Mouse (Mus musculus): ENCODE data around the gene Ccdc6. TPM values are rescaled to one million over a fixed set of nuclear protein-coding genes. Genes with fewer than 3 reads are reported as not detected.

The Ccdc6 gene
- polyA plus RNA-seq (2015; fragmentation: Nextera tagmentation; extraction: Ambion mirVana), result 23.5 and 24.1 TPM in 2 replicates

DNA sequence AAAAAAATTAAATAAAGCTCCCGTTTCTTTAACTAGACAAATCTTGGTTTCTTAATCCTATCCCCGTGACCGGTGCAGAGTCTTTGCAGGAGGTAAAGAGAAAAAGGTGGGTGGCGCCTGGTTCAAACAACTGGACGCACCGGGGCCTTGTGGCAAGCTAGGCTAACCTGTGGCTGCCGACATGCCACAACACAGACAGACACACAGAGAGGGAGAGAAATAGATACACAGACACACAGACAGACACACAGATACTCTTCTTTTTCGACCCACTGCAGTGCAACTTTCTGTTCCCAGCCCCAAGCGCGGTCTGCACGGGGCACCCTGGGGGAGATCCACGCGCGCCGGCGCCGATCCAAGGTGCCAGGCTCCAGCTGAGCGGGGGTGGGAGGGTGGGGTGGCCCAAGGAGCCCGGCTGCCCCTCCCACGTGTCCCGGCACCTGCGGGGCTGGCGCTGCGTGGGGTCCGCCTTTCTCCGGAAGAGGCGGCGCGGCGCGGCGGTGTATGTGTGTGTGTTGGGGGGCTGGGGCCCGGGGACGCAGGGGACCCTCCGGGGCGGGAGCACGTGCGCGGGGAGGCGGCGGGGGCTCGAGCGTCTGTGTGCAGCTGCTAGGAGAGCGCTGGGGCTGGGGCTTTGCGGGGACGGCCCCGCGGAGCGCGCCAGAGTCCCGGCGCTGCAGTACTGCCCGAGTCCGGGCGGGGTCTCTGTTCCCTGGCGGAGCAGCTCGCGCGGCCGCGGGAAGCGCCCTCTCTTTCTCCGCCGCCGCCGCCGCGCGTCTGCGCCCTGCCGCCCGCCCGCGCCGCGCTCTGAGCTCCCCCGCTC is at the start of gene Ccdc6:
TSS of gene Ccdc6 (plus strand) at position 756 of the 823 bp plus-strand sequence.
- H3K27ac ChIP-seq, result peak within 1 kb of the TSS; percentile 88
- no peaks in the 10 kb centered on the region for H3K9me3 ChIP-seq
- H3K4me3 ChIP-seq, result peak within 1 kb of the TSS; percentile 64
- no peaks in the 10 kb centered on the region for H3K36me3 ChIP-seq
- under 1% methylated on average over 52 of the region's 77 CpGs for WGBS
- peak within 1 kb of the TSS; percentile 81 for H3K9ac ChIP-seq
- peak; percentile 84 for ATAC-seq (ENCODE audit: low FRiP score)
- H3K27me3 ChIP-seq, result no peaks in the 10 kb centered on the region
- peaks cover 47% of the 10 kb centered on the region for H3K4me1 ChIP-seq (replicated peaks)
- peak within 1 kb of the TSS; percentile 67 for H3K4me2 ChIP-seq

DNA sequence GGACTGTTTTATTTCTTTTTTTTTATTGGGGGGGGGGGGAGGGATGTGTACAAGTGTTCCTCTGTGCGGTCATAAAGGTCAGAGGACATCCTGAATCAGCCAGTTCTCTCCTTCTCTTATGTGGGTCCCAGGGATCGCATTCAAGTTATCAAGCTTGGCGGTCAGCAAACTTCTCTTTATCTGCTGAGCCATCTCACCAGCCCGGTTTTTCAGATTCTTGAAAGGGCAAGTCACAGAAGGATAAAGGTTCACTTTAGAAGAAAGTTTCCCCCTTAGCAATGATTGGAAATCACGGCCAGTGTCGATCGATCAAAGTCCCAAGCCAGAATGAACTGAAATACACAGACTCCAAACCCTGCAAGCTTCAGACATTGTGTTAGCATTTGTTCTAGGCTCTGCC is 47.1 kb upstream of the Ccdc6 start:
- no peak for ATAC-seq (ENCODE audit: low FRiP score)
- 0 out of 2 replicates have a peak, but pooled peaks cover 6% of the 10 kb centered on the region for H3K9me3 ChIP-seq
- 92% methylated on average over 7 of the region's 7 CpGs for WGBS

DNA sequence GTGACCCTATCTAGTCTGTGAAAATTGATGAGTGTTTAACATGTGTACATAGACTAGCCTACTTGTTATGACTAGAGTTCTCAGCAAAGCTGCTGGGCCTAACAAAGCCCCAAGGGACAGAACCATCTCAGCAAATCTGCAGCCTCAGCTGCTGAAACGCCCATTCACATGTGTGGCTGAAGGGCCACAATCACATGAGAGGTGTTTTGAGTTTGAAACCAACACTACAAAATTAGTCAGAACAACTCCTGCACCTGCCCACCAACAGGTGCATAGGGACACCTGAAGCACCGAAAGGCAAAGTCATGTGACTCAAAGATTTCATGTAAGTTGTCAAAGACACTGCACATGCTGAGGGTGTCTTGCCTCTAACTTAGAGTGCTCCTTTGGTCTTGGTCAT is 41.6 kb upstream of the Ccdc6 start:
- ATAC-seq (ENCODE audit: low FRiP score), result no peak
- H3K36me3 ChIP-seq, result no peaks in the 10 kb centered on the region
- H3K27ac ChIP-seq, result no peak overlapping the region
- no peaks in the 10 kb centered on the region for H3K27me3 ChIP-seq
- H3K4me3 ChIP-seq, result no peak overlapping the region
- peaks cover 3% of the 10 kb centered on the region for H3K4me1 ChIP-seq (replicated peaks)
- 93% methylated on average over 2 of the region's 2 CpGs for WGBS
- 0 out of 2 replicates have a peak, but pooled peaks cover 6% of the 10 kb centered on the region for H3K9me3 ChIP-seq
- H3K4me2 ChIP-seq, result no peak overlapping the region
- H3K9ac ChIP-seq, result no peak overlapping the region

More for the DNA sequence above, 47.1 kb upstream of the Ccdc6 start:
- Histone ChIP-seq H3K36me3 (no peaks in the 10 kb centered on the region), H3K4me3 (no peak overlapping the region), H3K4me2 (no peak overlapping the region), H3K27me3 (no peaks in the 10 kb centered on the region), H3K9ac (no peak overlapping the region), H3K27ac (no peak overlapping the region), H3K4me1 (replicated peaks) (no peaks in the 10 kb centered on the region)

DNA sequence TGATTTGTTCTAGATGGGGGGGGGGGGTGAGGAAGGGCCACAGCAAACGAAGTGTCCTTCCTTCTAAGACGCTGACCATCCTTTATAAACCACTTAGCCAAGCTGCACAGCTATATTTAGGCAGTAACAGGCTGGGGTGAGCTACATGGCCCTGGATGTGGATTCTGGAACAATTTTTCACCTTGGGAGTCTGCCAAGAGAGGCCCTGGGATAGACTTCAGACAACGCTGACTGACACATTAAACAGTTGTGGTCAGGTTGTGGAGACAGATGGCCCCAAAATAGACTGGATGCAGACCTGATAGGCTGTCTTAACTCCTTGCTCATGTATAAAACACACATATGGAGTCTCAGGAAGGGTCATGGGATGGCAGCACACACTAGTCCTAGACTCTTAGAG is 39.9 kb upstream of the Ccdc6 start:
- H3K9ac ChIP-seq, result no peak overlapping the region
- H3K36me3 ChIP-seq, result no peaks in the 10 kb centered on the region
- no peak overlapping the region for H3K4me3 ChIP-seq
- peaks cover 4% of the 10 kb centered on the region for H3K4me1 ChIP-seq (replicated peaks)
- no peak overlapping the region for H3K4me2 ChIP-seq
- ATAC-seq (ENCODE audit: low FRiP score), result no peak
- H3K27ac ChIP-seq, result no peak overlapping the region
- H3K9me3 ChIP-seq, result 0 out of 2 replicates have a peak, but pooled peaks cover 6% of the 10 kb centered on the region
- 87% methylated on average over 3 of the region's 3 CpGs for WGBS
- no peaks in the 10 kb centered on the region for H3K27me3 ChIP-seq

DNA sequence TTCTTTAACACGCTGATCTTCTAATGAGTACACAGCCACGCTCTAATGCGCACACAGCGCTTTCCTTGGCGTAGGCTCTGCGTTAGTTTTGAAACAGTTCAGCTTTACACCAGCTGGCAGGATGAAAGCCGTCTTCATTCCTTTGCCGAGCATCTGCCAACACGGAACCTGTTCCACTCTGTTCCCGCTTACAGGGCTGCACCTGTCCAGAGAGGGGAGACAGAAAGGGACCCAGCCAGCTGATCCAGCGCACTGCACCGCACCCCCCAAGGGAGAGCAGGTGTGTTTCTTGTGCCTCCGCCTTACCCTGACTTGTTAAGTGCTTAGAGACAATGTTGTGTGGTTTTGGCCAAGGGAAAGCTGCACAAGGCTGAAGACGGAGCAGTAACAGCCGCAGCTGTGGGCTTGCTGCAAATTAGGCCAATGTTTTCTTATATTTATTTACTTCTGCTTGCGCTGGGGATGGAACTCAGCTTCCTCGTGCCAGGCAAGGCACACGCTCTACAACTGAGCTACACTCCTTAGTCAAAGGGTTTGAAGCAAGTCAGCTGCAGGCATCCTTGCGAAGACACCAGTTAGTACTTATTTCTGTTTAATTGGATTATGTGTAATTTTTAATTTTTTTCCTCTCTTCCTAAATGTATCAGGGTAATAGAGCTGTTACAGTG is 36.8 kb upstream of the Ccdc6 start:
- Histone ChIP-seq H3K9ac (no peak overlapping the region), H3K9me3 (no peaks in the 10 kb centered on the region), H3K4me1 (replicated peaks) (peaks cover 4% of the 10 kb centered on the region), H3K4me3 (no peak overlapping the region), H3K4me2 (no peak overlapping the region), H3K36me3 (no peaks in the 10 kb centered on the region), H3K27me3 (no peaks in the 10 kb centered on the region), H3K27ac (0 out of 2 replicates have a peak overlapping the region, but pooled peaks have one; percentile 8)
- ATAC-seq (ENCODE audit: low FRiP score), result 0 out of 2 replicates have a peak, but pooled peaks have one; percentile 24
- WGBS, result 74% methylated on average over 19 of the region's 19 CpGs

DNA sequence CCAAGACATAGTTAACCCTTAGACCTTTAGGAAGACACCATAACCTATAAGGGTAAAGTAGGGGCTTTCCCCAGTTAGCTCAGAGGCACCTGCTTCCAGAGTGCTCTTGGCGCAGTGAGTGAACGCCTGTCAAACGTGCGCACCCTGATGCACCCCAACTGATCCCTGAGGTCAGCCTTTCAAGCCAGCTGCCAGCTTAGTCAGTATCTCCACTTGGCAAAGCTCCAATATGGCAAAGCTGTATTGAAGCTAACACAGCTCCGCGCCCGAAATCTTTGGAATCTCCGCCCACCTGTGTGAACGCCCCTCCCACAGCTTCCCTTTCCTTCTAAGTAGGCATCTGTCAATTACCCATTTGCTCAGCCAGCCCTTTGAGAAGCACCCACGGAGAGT is 36.2 kb upstream of the Ccdc6 start:
- peaks cover 4% of the 10 kb centered on the region for H3K4me1 ChIP-seq (replicated peaks)
- H3K4me2 ChIP-seq, result no peak overlapping the region
- H3K4me3 ChIP-seq, result no peak overlapping the region
- ATAC-seq (ENCODE audit: low FRiP score), result no peak
- no peak overlapping the region for H3K27ac ChIP-seq
- H3K27me3 ChIP-seq, result no peaks in the 10 kb centered on the region
- WGBS, result 50% methylated on average over 10 of the region's 10 CpGs
- no peaks in the 10 kb centered on the region for H3K9me3 ChIP-seq
- H3K36me3 ChIP-seq, result no peaks in the 10 kb centered on the region
- H3K9ac ChIP-seq, result no peak overlapping the region

DNA sequence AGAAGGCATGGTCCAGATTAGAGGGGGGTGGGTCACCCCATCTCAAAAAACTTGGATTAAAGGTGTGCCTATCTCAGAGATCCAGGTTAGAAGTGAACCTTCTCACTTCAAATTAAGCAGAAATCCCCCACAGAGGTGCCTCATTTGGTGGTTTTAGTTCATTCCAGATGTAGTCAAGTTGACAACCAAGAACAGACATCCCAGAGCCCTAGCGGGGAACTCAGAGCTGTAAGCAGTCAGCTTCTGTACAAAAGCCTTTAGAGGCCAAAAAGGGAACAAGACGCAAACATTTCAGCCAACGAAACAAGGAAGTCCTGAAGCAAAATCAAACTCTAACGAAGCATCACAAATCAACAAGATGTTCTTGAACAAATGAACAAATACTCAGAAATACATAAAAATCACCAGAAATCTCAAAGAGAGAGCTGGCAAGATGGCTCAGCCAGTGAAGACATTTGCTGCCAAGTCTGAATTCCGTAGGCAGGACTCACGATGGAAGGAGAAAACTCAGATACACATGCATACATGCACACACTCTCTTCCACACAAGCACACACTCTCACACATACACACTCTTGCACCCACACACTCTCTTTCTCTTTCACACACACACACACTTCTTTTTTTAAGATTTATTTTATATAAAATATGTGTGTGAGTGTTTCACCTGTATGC is 32.9 kb upstream of the Ccdc6 start:
- Histone ChIP-seq H3K4me3 (no peak overlapping the region), H3K9ac (no peak overlapping the region), H3K9me3 (no peaks in the 10 kb centered on the region), H3K36me3 (no peaks in the 10 kb centered on the region), H3K27me3 (no peaks in the 10 kb centered on the region), H3K4me1 (replicated peaks) (peaks cover 16% of the 10 kb centered on the region), H3K27ac (no peak overlapping the region), H3K4me2 (no peak overlapping the region)
- 91% methylated on average over 6 of the region's 6 CpGs for WGBS
- ATAC-seq (ENCODE audit: low FRiP score), result no peak

DNA sequence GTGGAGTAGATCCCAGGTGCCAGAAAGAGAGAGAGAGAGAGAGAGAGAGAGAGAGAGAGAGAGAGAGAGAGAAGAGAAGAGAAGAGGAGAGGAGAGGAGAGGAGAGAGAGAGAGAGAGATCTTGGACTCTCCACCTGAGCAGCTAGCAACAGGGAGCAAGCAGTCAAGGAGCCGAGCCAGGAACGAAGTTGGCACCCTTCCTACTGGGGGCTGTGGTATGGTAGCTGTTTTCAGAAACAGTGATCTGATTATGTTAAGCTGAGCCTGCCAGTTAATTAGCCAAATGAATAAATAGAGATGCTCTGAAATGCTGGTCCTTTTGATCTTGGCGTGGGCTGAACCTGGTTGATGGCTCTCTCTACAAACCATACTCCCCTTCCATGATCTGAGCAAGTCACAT is 31.7 kb upstream of the Ccdc6 start:
- Histone ChIP-seq H3K27me3 (no peaks in the 10 kb centered on the region), H3K9me3 (no peaks in the 10 kb centered on the region), H3K27ac (no peak overlapping the region), H3K4me1 (replicated peaks) (peaks cover 14% of the 10 kb centered on the region), H3K9ac (no peak overlapping the region), H3K4me3 (no peak overlapping the region), H3K36me3 (no peaks in the 10 kb centered on the region), H3K4me2 (no peak overlapping the region)
- ATAC-seq (ENCODE audit: low FRiP score), result no peak
- WGBS, result 83% methylated on average over 3 of the region's 3 CpGs

DNA sequence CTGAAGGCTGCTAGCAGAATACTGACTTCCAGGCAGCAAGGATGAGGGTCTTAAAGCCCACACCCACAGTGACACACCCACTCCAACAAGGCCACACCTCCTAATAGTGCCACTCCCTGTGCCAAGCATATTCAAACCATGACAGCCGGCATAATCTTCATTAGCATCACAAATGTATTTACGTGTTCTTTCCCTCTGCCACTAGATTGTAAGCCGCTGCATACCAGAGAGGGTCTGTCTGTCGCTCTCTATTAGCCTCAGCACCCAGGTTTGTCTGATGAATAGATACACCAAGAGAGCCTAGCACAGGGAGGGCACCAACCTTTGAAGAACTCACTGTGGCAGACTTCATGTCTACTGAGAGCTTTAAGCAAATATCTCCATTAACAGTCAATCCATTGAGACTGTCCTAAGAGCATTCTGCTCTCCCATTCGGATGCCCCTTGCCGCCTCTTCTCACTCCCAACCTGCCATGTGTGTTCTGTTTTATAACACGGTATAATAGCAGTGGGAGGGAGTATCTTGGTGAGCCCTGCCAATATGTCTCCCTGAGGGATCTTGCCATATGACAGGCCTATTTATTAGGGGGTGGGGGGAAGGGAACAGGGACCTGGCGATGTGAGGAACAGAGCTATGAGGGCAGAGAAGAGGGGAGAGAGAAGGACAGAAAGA is 30.3 kb upstream of the Ccdc6 start:
- no peak overlapping the region; the same call in 1 of the 2 replicates for H3K4me2 ChIP-seq
- peak overlapping the region; percentile 5; the same call in 1 of the 2 replicates for H3K9ac ChIP-seq
- no peaks in the 10 kb centered on the region for H3K9me3 ChIP-seq
- ATAC-seq (ENCODE audit: low FRiP score), result peak; percentile 79
- H3K27me3 ChIP-seq, result no peaks in the 10 kb centered on the region
- H3K27ac ChIP-seq, result peak overlapping the region; percentile 69
- 31% methylated on average over 8 of the region's 8 CpGs for WGBS
- peaks cover 12% of the 10 kb centered on the region for H3K4me1 ChIP-seq (replicated peaks)
- H3K36me3 ChIP-seq, result no peaks in the 10 kb centered on the region
- no peak overlapping the region for H3K4me3 ChIP-seq

DNA sequence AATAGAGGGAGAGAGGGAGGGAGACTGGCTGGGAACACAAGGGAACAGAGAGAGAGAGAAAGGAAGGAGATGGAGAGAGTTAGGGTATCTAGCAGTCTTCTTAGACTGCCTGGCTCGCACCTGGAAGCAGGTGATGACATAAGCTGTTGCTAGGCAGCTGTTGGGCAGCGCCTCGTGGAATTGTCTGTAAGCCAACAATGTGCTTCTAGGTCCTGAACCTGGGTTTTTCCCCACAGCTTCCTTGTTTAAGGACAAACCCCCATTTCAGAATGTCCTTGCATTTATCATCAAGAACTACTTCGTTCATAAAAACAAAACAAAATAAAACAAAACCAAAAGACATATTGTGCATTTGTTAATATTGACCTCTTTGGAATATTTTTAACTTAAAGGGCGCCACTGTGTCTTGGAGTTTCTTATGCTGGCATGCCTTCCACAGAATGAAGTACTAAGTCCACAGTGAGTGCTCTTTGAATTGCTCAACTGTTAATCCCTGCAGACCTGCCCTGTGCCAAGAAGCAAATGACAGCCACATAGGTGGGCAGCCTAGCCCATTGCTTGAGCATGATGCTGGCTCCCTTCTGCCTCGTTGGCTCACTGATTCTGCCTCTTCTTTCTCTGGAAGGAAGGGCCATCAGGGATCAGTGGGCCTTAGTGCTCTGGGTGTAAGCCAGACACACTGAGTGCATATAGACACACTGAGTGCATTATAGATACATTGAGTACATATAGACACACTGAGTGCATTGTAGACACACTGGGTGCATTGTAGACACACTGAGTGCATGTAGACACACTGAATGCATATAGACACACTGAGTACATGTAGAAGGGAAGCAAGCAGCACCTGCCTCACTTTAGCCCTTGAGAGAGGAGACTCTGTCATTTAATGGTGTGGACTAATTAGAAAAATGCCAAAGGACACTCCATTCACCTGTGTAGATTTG is 29.5 kb upstream of the Ccdc6 start:
- H3K9ac ChIP-seq, result peak overlapping the region; percentile 5; the same call in 1 of the 2 replicates
- no peak overlapping the region for H3K4me3 ChIP-seq
- H3K4me2 ChIP-seq, result no peak overlapping the region; the same call in 1 of the 2 replicates
- no peaks in the 10 kb centered on the region for H3K9me3 ChIP-seq
- ATAC-seq (ENCODE audit: low FRiP score), result peak; percentile 65
- H3K27ac ChIP-seq, result peak overlapping the region; percentile 69
- H3K36me3 ChIP-seq, result no peaks in the 10 kb centered on the region
- 64% methylated on average over 6 of the region's 6 CpGs for WGBS
- H3K27me3 ChIP-seq, result no peaks in the 10 kb centered on the region
- peaks cover 12% of the 10 kb centered on the region for H3K4me1 ChIP-seq (replicated peaks)

DNA sequence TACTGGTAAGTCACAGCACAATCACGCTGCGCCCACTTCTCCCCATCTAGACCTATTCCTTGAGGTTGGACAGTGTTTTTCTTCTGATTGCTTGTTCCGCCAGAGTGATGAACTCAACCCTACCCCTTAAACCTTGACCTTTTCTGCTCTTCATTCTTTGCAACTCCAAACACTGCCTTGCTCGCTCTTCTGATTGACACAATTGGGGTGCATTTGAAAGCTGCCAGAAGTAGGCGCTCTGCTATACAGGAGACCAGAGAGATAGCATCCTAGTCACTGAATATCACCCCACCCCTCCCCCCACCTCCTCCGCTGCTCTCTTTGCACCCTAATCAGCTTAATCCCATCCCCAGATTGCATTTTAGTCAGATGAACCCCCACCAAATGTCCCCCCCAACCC is 27.6 kb upstream of the Ccdc6 start:
- Histone ChIP-seq H3K36me3 (no peaks in the 10 kb centered on the region), H3K9me3 (no peaks in the 10 kb centered on the region), H3K27me3 (no peaks in the 10 kb centered on the region), H3K27ac (no peak overlapping the region), H3K4me2 (no peak overlapping the region), H3K9ac (no peak overlapping the region), H3K4me3 (no peak overlapping the region), H3K4me1 (replicated peaks) (peaks cover 12% of the 10 kb centered on the region)
- no peak for ATAC-seq (ENCODE audit: low FRiP score)
- WGBS, result 57% methylated on average over 6 of the region's 6 CpGs
